Mouse (Mus musculus) liver, adult 2 months (tissue): ENCODE data around the gene Atp8a2.

Experiments
- CTCF ChIP-seq: fragments of 200-500 bp; IDR thresholded peaks from 2 replicates; pipeline ENCODE4 v1.5.1; 2011; ENCODE audit warnings: low read depth, low read length, control low read depth
- POLR2A ChIP-seq: fragments of 200-500 bp; IDR thresholded peaks from 2 replicates; pipeline ENCODE4 v1.6.1; 2011; ENCODE audit warnings: low read length, control low read depth; ENCODE audit not compliant: insufficient read depth; ENCODE audit errors: extremely low read depth

DNA sequence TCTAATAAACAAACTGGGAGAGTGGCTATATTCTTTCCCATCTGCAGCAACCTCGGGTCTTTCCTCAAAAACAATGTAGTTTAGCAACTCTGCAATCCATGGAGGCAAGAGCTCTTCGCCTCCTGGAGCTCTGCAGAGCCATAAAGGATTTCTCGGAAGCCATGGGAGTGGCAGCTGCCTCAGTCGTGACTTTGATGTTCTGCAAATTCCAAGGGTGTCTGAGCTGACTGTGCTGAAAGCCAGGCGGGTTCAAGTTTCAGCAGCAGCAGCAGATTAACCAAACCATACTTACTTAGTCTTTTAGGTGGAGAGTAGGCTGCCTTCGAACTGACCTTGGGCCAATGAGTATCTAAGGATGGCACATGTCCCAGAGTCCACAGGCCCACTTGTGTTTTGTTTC lies 264.6 kb downstream of the Atp8a2 start:
- no peak for TF ChIP-seq POLR2A
- TF ChIP-seq CTCF = no peak
